Mouse (Mus musculus) ES-Bruce4 (cell line): ENCODE data around the gene Wbp1.

Experiments
- CTCF ChIP-seq: IDR thresholded peaks from one replicate; pipeline ENCODE4 v1.8.1; 2011; ENCODE audit warnings: low read depth, low read length
- EP300 ChIP-seq: IDR thresholded peaks from 2 replicates; pipeline ENCODE4 v1.6.1; 2011; ENCODE audit warnings: low read depth, low read length; ENCODE audit not compliant: insufficient read depth
- POLR2A ChIP-seq: IDR thresholded peaks from one replicate; pipeline ENCODE4 v1.8.1; 2011; ENCODE audit warnings: low read length; ENCODE audit not compliant: insufficient read depth

DNA sequence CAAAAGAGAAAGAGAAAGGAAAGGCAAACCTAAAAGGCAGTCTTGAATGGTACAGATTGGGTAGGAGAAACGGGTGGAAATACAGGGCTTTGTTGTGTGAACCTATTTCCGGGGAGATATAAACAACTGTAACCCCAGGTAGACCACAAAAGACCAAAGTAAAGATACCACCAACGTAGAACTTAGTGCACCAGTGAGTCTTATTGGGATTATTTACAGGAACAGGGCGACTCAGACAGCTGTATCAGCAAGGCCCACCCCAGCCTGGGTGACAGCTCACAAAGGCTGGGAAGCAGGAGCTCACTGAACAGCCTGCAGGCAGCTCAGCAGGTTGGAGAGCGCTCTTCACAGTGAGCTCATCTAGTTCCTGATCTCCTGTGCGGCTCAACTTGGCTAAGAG lies 25.4 kb downstream of the Wbp1 start:
- TF ChIP-seq CTCF (no peak), POLR2A (no peak), EP300 (no peak)
